Mouse (Mus musculus): ENCODE results near the gene Rpl37a.

- TF ChIP-seq GATA1 (IDR thresholded peaks at IDR 0.05; ENCODE audit: low read length) (no peak), TAL1 (IDR thresholded peaks at IDR 0.05; ENCODE audit: low read length) (no peak)
These were observed 11.6 kb downstream of the Rpl37a start for GRCm38 (mm10) chr1:72722646-72723045.

All from erythroblast, embryonic 14.5 days (primary cell).